15 mouse cellular contexts compared by ENCODE assay signal in the genomic region with DNA sequence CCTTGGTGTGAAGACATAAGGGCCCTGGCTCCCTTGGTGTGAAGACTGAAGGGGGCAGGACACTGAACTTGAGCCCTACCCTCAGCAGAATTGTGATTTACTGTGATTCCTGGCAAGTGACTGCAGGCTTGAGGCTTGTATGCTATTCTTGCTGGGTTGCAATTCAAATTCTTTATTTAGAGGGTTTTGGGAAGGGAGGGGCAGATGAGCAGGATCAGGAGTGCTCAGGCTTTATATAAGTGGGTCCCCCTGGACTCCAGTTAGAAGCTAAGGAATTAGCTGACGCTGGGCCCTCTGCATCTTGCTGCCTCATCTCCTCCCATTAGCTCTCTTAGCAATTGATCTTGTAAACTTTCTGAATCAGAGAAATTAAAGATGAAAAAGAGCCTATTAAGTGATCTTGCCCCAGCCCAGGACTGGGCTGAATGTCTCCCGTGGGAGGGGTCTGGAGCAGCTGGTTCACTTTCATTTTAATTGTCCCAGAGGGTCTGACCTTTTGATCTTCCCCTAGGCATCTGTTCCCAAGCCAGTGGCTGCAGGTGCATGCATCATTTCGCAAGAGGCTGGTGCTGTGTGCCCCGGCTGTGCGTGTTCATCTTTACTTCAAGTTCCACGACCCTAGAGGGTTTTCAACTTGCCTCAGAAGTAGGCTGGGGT.
A peak's percentile ranks its signal among the peaks of the same experiment; 100 is the strongest.
DNase-seq lines count a peak whose midpoint lies in the region; ATAC-seq lines count a peak whose summit lies in the region.
"Had no signal": no experiment of that assay in that cellular context is flagged by ENCODE, and none has a peak within 500 bp of the region (broad histone marks: within the 10 kb centered on the region; RNA-seq: fewer than 3 reads in every experiment).

No protein-coding gene starts in this region.

- no peak overlapping the region for H3K9ac ChIP-seq in hindbrain, embryonic 12.5 days
- H3K9ac ChIP-seq in hindbrain, embryonic 16.5 days (ENCODE audit: low read depth, low read length): no peak overlapping the region
- no peak overlapping the region for H3K9ac ChIP-seq in midbrain, embryonic 14.5 days (replicated peaks; ENCODE audit: low read length)
- no peak overlapping the region for H3K9ac ChIP-seq in forebrain, embryonic 15.5 days (replicated peaks)
- no peak overlapping the region for H3K9ac ChIP-seq in intestine, embryonic 16.5 days (ENCODE audit: low read depth, low read length)
- H3K9ac ChIP-seq: kidney, embryonic 15.5 days had no signal

- peaks cover 7% of the 10 kb centered on the region; the same call in 1 of the 2 replicates for H3K4me1 ChIP-seq in hindbrain, embryonic 12.5 days
- H3K4me1 ChIP-seq in hindbrain, embryonic 16.5 days (ENCODE audit: control insufficient read depth, insufficient read depth, low read depth, low read length): no peaks in the 10 kb centered on the region
- H3K4me1 ChIP-seq in midbrain, embryonic 14.5 days (ENCODE audit: control insufficient read depth, insufficient read depth, low read length): peaks cover 9% of the 10 kb centered on the region
- no peaks in the 10 kb centered on the region for H3K4me1 ChIP-seq in forebrain, embryonic 15.5 days
- no peaks in the 10 kb centered on the region for H3K4me1 ChIP-seq in intestine, embryonic 16.5 days (ENCODE audit: control insufficient read depth, insufficient read depth, low read length)

- 32% methylated on average over 6 of the region's 6 CpGs for WGBS in hindbrain, embryonic 12.5 days
- WGBS in hindbrain, embryonic 16.5 days: 38% methylated on average over 6 of the region's 6 CpGs
- 36% methylated on average over 6 of the region's 6 CpGs for WGBS in midbrain, embryonic 14.5 days
- WGBS in forebrain, embryonic 15.5 days: 38% methylated on average over 6 of the region's 6 CpGs
- 53% methylated on average over 6 of the region's 6 CpGs for WGBS in intestine, embryonic 16.5 days

- no peaks in the 10 kb centered on the region for H3K36me3 ChIP-seq in hindbrain, embryonic 12.5 days
- H3K36me3 ChIP-seq in hindbrain, embryonic 16.5 days (ENCODE audit: control insufficient read depth, insufficient read depth, low read length): no peaks in the 10 kb centered on the region
- H3K36me3 ChIP-seq in midbrain, embryonic 14.5 days (ENCODE audit: control insufficient read depth, insufficient read depth, low read length): no peaks in the 10 kb centered on the region
- H3K36me3 ChIP-seq in forebrain, embryonic 15.5 days: no peaks in the 10 kb centered on the region
- H3K36me3 ChIP-seq in intestine, embryonic 16.5 days (ENCODE audit: control insufficient read depth, insufficient read depth, low read length): no peaks in the 10 kb centered on the region
- H3K36me3 ChIP-seq: kidney, embryonic 15.5 days had no signal

- H3K4me2 ChIP-seq in hindbrain, embryonic 12.5 days (replicated peaks): no peak overlapping the region
- no peak overlapping the region for H3K4me2 ChIP-seq in hindbrain, embryonic 16.5 days (ENCODE audit: low read length)
- no peak overlapping the region for H3K4me2 ChIP-seq in midbrain, embryonic 14.5 days (ENCODE audit: low read length)
- H3K4me2 ChIP-seq in forebrain, embryonic 15.5 days (replicated peaks): no peak overlapping the region
- no peak overlapping the region for H3K4me2 ChIP-seq in intestine, embryonic 16.5 days (ENCODE audit: low read depth, low read length)
- H3K4me2 ChIP-seq: heart, embryonic 11.5 days; kidney, embryonic 15.5 days had no signal

- H3K27me3 ChIP-seq in hindbrain, embryonic 12.5 days: no peaks in the 10 kb centered on the region
- H3K27me3 ChIP-seq in hindbrain, embryonic 16.5 days (replicated peaks; ENCODE audit: control insufficient read depth, insufficient read depth, low read length): no peaks in the 10 kb centered on the region
- H3K27me3 ChIP-seq in midbrain, embryonic 14.5 days (ENCODE audit: control insufficient read depth, insufficient read depth, low read length): no peaks in the 10 kb centered on the region
- H3K27me3 ChIP-seq in forebrain, embryonic 15.5 days: no peaks in the 10 kb centered on the region
- H3K27me3 ChIP-seq in intestine, embryonic 16.5 days (replicated peaks; ENCODE audit: control insufficient read depth, insufficient read depth, low read length): no peaks in the 10 kb centered on the region
- H3K27me3 ChIP-seq: kidney, embryonic 15.5 days had no signal

- no peak overlapping the region for H3K27ac ChIP-seq in hindbrain, embryonic 12.5 days
- no peak overlapping the region for H3K27ac ChIP-seq in hindbrain, embryonic 16.5 days (ENCODE audit: low read depth, low read length)
- H3K27ac ChIP-seq in midbrain, embryonic 14.5 days (replicated peaks; ENCODE audit: low read depth, low read length): no peak overlapping the region
- H3K27ac ChIP-seq in forebrain, embryonic 15.5 days (replicated peaks): no peak overlapping the region
- H3K27ac ChIP-seq in intestine, embryonic 16.5 days (ENCODE audit: low read length): no peak overlapping the region
- H3K27ac ChIP-seq: kidney, embryonic 15.5 days had no signal

- no peaks in the 10 kb centered on the region for H3K9me3 ChIP-seq in hindbrain, embryonic 12.5 days (replicated peaks)
- H3K9me3 ChIP-seq in hindbrain, embryonic 16.5 days (ENCODE audit: control insufficient read depth, low read length): no peaks in the 10 kb centered on the region
- H3K9me3 ChIP-seq in midbrain, embryonic 14.5 days (ENCODE audit: control insufficient read depth, low read length): no peaks in the 10 kb centered on the region
- no peaks in the 10 kb centered on the region for H3K9me3 ChIP-seq in forebrain, embryonic 15.5 days
- H3K9me3 ChIP-seq in intestine, embryonic 16.5 days (ENCODE audit: control insufficient read depth, low read length): no peaks in the 10 kb centered on the region
- H3K9me3 ChIP-seq: kidney, embryonic 15.5 days had no signal

- peak; percentile 87 for ATAC-seq in hindbrain, embryonic 12.5 days (ENCODE audit: low FRiP score)
- ATAC-seq in hindbrain, embryonic 16.5 days: no peak
- peak; percentile 37; the same call in 1 of the 2 replicates for ATAC-seq in midbrain, embryonic 14.5 days (ENCODE audit: low FRiP score, low TSS enrichment)
- ATAC-seq in forebrain, embryonic 15.5 days (replicated peaks): no peak
- no peak for ATAC-seq in intestine, embryonic 16.5 days
- ATAC-seq: inflammation-experienced regulatory T-cells, adult 6 months had no signal

- no peak overlapping the region for H3K4me3 ChIP-seq in hindbrain, embryonic 12.5 days
- no peak overlapping the region for H3K4me3 ChIP-seq in hindbrain, embryonic 16.5 days (ENCODE audit: low read length)
- no peak overlapping the region for H3K4me3 ChIP-seq in midbrain, embryonic 14.5 days (replicated peaks; ENCODE audit: low read depth, low read length)
- no peak overlapping the region for H3K4me3 ChIP-seq in forebrain, embryonic 15.5 days
- no peak overlapping the region for H3K4me3 ChIP-seq in intestine, embryonic 16.5 days (ENCODE audit: low read length)
- H3K4me3 ChIP-seq: kidney, embryonic 15.5 days had no signal

- DNase-seq in MN1 (ENCODE audit: low spot score): peak; percentile 8
- peak; percentile 5 for DNase-seq in embryo, embryonic 11.5 days (ENCODE audit: low read depth, low spot score)
- peak; percentile 44 for DNase-seq in midbrain, embryonic 14.5 days
- DNase-seq: B cell, adult 2 months; cerebellum, postnatal 25 days; heart, postnatal 14 days; spleen, adult 18-20 months; thymus, adult 18-20 months had no signal

Comparison
In these comparisons a context has a peak if more than half of its experiments do, and no peak if none do; other contexts are left out.
1. ATAC-seq: peak in hindbrain, embryonic 12.5 days (single experiment) and midbrain, embryonic 14.5 days (single experiment); none in hindbrain, embryonic 16.5 days (single experiment), forebrain, embryonic 15.5 days (single experiment) and intestine, embryonic 16.5 days (single experiment).
2. Peak in every context shown above with its lines, with median percentiles within 50 percentile points of each other: DNase-seq.